In genomic region chr19:25671681-25672080, GRCm38 (mm10) we compare ENCODE assay signal across 9 mouse cellular contexts. TPM values are rescaled to one million over a fixed set of nuclear protein-coding genes. Genes with fewer than 3 reads are reported as not detected.
DNase-seq lines count a peak whose midpoint lies in the region; ATAC-seq lines count a peak whose summit lies in the region.
"Had no signal": no experiment of that assay in that cellular context is flagged by ENCODE, and none has a peak within 500 bp of the region (broad histone marks: within the 10 kb centered on the region; RNA-seq: fewer than 3 reads in every experiment).

No protein-coding gene starts in this region.

- H3K4me2 ChIP-seq in embryonic facial prominence, embryonic 11.5 days (ENCODE audit: low read depth, low read length): peak overlapping the region; percentile 68; the same call in 1 of the 2 replicates
- peak overlapping the region; percentile 52 for H3K4me2 ChIP-seq in hindbrain, embryonic 13.5 days
- H3K4me2 ChIP-seq in midbrain, embryonic 13.5 days (replicated peaks): peak overlapping the region; percentile 68

- WGBS in embryonic facial prominence, embryonic 11.5 days: 1% methylated on average over 14 of the region's 14 CpGs
- 1% methylated on average over 14 of the region's 14 CpGs for WGBS in hindbrain, embryonic 13.5 days
- WGBS in midbrain, embryonic 13.5 days: 1% methylated on average over 14 of the region's 14 CpGs

- H3K9me3 ChIP-seq in embryonic facial prominence, embryonic 11.5 days (replicated peaks; ENCODE audit: control insufficient read depth, low read length): no peaks in the 10 kb centered on the region
- no peaks in the 10 kb centered on the region for H3K9me3 ChIP-seq in hindbrain, embryonic 13.5 days
- no peaks in the 10 kb centered on the region for H3K9me3 ChIP-seq in midbrain, embryonic 13.5 days

- peaks cover 10% of the 10 kb centered on the region for H3K4me1 ChIP-seq in embryonic facial prominence, embryonic 11.5 days (ENCODE audit: control insufficient read depth, insufficient read depth, low read length)
- peaks cover 21% of the 10 kb centered on the region for H3K4me1 ChIP-seq in hindbrain, embryonic 13.5 days (replicated peaks)
- peaks cover 23% of the 10 kb centered on the region for H3K4me1 ChIP-seq in midbrain, embryonic 13.5 days (replicated peaks)

- no peak overlapping the region for H3K27ac ChIP-seq in embryonic facial prominence, embryonic 11.5 days (replicated peaks; ENCODE audit: low read depth, low read length)
- no peak overlapping the region for H3K27ac ChIP-seq in hindbrain, embryonic 13.5 days
- no peak overlapping the region for H3K27ac ChIP-seq in midbrain, embryonic 13.5 days

- H3K9ac ChIP-seq in embryonic facial prominence, embryonic 11.5 days (replicated peaks; ENCODE audit: low read length): no peak overlapping the region
- no peak overlapping the region for H3K9ac ChIP-seq in hindbrain, embryonic 13.5 days
- H3K9ac ChIP-seq in midbrain, embryonic 13.5 days (replicated peaks): no peak overlapping the region; the same call in 1 of the 2 replicates

- no peaks in the 10 kb centered on the region for H3K36me3 ChIP-seq in embryonic facial prominence, embryonic 11.5 days (replicated peaks; ENCODE audit: control insufficient read depth, insufficient read depth, low read depth, low read length)
- no peaks in the 10 kb centered on the region for H3K36me3 ChIP-seq in hindbrain, embryonic 13.5 days
- no peaks in the 10 kb centered on the region for H3K36me3 ChIP-seq in midbrain, embryonic 13.5 days

- ATAC-seq in embryonic facial prominence, embryonic 11.5 days (replicated peaks; ENCODE audit: insufficient number of reproducible peaks, low FRiP score, low TSS enrichment, low read depth): 0 out of 2 replicates have a peak, but pooled peaks have one; percentile 8
- ATAC-seq in hindbrain, embryonic 13.5 days (ENCODE audit: low FRiP score): no peak
- ATAC-seq in midbrain, embryonic 13.5 days: no peak

- DNase-seq in kidney, adult 18-20 months: peak; percentile 4
- DNase-seq in kidney, postnatal 10 days: no peak
- DNase-seq in embryonic facial prominence, embryonic 11.5 days (ENCODE audit: low spot score): no peak
- DNase-seq in ovary, postnatal 10 days (ENCODE audit: low spot score): no peak
- no peak for DNase-seq in left cerebral cortex, adult 8-10 months (ENCODE audit: low spot score in 2 of 2)
- DNase-seq in yolk sac, embryonic 10.5 days (ENCODE audit: low spot score): no peak

- peak overlapping the region; percentile 34 for H3K4me3 ChIP-seq in embryonic facial prominence, embryonic 11.5 days (ENCODE audit: low read depth, low read length)
- peak overlapping the region; percentile 34 for H3K4me3 ChIP-seq in hindbrain, embryonic 13.5 days
- peak overlapping the region; percentile 44 for H3K4me3 ChIP-seq in midbrain, embryonic 13.5 days (replicated peaks)

- H3K27me3 ChIP-seq in embryonic facial prominence, embryonic 11.5 days (ENCODE audit: control insufficient read depth, insufficient read depth, low read length): peaks cover 80% of the 10 kb centered on the region
- H3K27me3 ChIP-seq in hindbrain, embryonic 13.5 days: peaks cover 98% of the 10 kb centered on the region
- peaks cover 99% of the 10 kb centered on the region for H3K27me3 ChIP-seq in midbrain, embryonic 13.5 days

RNA-seq across cellular contexts. Expression of gene Dmrt2, which starts 0.5 kb away (rescaled TPM):
- 6.1 and 7.4 TPM in 2 replicates for polyA plus RNA-seq in embryonic facial prominence, embryonic 11.5 days (2014; fragmentation: Nextera tagmentation; extraction: Ambion mirVana)
- 0.09 and 0.13 TPM in 2 replicates for polyA plus RNA-seq in hindbrain, embryonic 13.5 days (2015; fragmentation: Nextera tagmentation; extraction: Ambion mirVana)
- 0.19 TPM in 1 of 2 replicates, not detected in the other for polyA plus RNA-seq in midbrain, embryonic 13.5 days (2015; fragmentation: Nextera tagmentation; extraction: Ambion mirVana)
- total RNA-seq in left cerebral cortex, adult 8-10 months (2022): 1 to 10 TPM; 1.1 to 1.8 (median 1.6) TPM
- total RNA-seq: common myeloid progenitor, adult 5-6 weeks had no signal
